Mouse (Mus musculus): ENCODE results near the gene Tubb5. TPM values are rescaled to one million over a fixed set of nuclear protein-coding genes. Genes with fewer than 3 reads are reported as not detected.

Tubb5 gene
- polyA plus RNA-seq, 1 experiment from 2014 or later = 1,706 TPM

DNA sequence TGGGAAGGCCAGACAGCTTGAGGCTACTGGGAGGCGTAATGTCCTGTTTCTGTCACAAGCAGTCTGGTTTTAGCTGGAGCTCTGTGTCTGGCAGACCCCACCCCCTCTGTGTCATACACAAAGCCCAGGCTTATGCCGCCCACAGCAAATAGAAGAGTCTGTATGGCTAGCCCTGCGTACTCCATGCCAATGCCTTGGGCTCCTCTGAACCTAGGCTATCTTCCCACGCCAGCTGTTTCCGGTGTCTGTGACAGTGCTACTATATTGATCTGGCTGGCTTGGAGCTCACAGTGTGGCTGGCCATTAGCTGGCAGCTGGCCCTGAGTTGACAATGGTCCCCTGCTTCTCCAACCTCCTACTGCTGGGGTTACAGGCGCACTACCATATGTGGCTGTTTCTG is 54.2 kb downstream of the Tubb5 start:
- H3K27me3 ChIP-seq = no peaks in the 10 kb centered on the region
- WGBS = 69% methylated on average over 6 of the region's 6 CpGs
- ATAC-seq (ENCODE audit: low FRiP score, low read depth) = peak; percentile 66; the same call in 1 of the 2 replicates
- H3K9ac ChIP-seq = no peak overlapping the region
- no peaks in the 10 kb centered on the region for H3K36me3 ChIP-seq
- no peak overlapping the region for H3K4me3 ChIP-seq
- no peak overlapping the region for H3K4me2 ChIP-seq
- no peak overlapping the region for H3K27ac ChIP-seq (replicated peaks)
- no peaks in the 10 kb centered on the region for H3K4me1 ChIP-seq (replicated peaks)
- H3K9me3 ChIP-seq = no peaks in the 10 kb centered on the region

Small RNAs within 50 kb of the gene (microRNA-seq; reads per million reads assigned to microRNA genes)
- not detected for gene Gm28033

Other genes starting within 250 kb of the Tubb5 start
- gene Sfta2, start 236.8 kb downstream of the Tubb5 start, polyA plus RNA-seq (2015; fragmentation: Nextera tagmentation; extraction: Ambion mirVana) = 0.44 and 0.59 TPM in 2 replicates
- not detected in 2 replicates for gene Gm9573, start 211.7 kb downstream of the Tubb5 start, polyA plus RNA-seq (2015; fragmentation: Nextera tagmentation; extraction: Ambion mirVana)
- 0.17 TPM in 1 of 2 replicates, not detected in the other for gene Mucl3, start 194.6 kb downstream of the Tubb5 start, polyA plus RNA-seq (2015; fragmentation: Nextera tagmentation; extraction: Ambion mirVana)
- gene Vars2, start 170.7 kb downstream of the Tubb5 start, polyA plus RNA-seq (2015; fragmentation: Nextera tagmentation; extraction: Ambion mirVana) = 15.9 and 17.8 TPM in 2 replicates
- gene Gtf2h4, start 164.6 kb downstream of the Tubb5 start, polyA plus RNA-seq (2015; fragmentation: Nextera tagmentation; extraction: Ambion mirVana) = 23.7 and 24.8 TPM in 2 replicates
- gene Ddr1, start 133.7 kb downstream of the Tubb5 start, polyA plus RNA-seq (2015; fragmentation: Nextera tagmentation; extraction: Ambion mirVana) = 106 and 110 TPM in 2 replicates
- gene Ier3, start 16.6 kb downstream of the Tubb5 start, polyA plus RNA-seq (2015; fragmentation: Nextera tagmentation; extraction: Ambion mirVana) = 12.7 and 16.3 TPM in 2 replicates
- gene Flot1, start 15.1 kb downstream of the Tubb5 start, polyA plus RNA-seq (2015; fragmentation: Nextera tagmentation; extraction: Ambion mirVana) = 111 and 116 TPM in 2 replicates
- 10.0 and 10.5 TPM in 2 replicates for gene Mdc1, start 3.2 kb upstream of the Tubb5 start, polyA plus RNA-seq (2015; fragmentation: Nextera tagmentation; extraction: Ambion mirVana)
- 22.1 and 22.6 TPM in 2 replicates for gene Nrm, start 23.0 kb upstream of the Tubb5 start, polyA plus RNA-seq (2015; fragmentation: Nextera tagmentation; extraction: Ambion mirVana)
- gene Ppp1r18, start 27.3 kb upstream of the Tubb5 start, polyA plus RNA-seq (2015; fragmentation: Nextera tagmentation; extraction: Ambion mirVana) = 21.1 and 24.7 TPM in 2 replicates
- 30.8 and 32.4 TPM in 2 replicates for gene Dhx16, start 41.5 kb upstream of the Tubb5 start, polyA plus RNA-seq (2015; fragmentation: Nextera tagmentation; extraction: Ambion mirVana)
- 63.7 and 68.6 TPM in 2 replicates for gene 2310061I04Rik, start 59.1 kb upstream of the Tubb5 start, polyA plus RNA-seq (2015; fragmentation: Nextera tagmentation; extraction: Ambion mirVana)
- 343 and 422 TPM in 2 replicates for gene Atat1, start 71.8 kb upstream of the Tubb5 start, polyA plus RNA-seq (2015; fragmentation: Nextera tagmentation; extraction: Ambion mirVana)
- 57.0 and 59.1 TPM in 2 replicates for gene Mrps18b, start 78.1 kb upstream of the Tubb5 start, polyA plus RNA-seq (2015; fragmentation: Nextera tagmentation; extraction: Ambion mirVana)
- 41.1 and 43.0 TPM in 2 replicates for gene Ppp1r10, start 78.1 kb upstream of the Tubb5 start, polyA plus RNA-seq (2015; fragmentation: Nextera tagmentation; extraction: Ambion mirVana)
- gene Abcf1, start 131.5 kb upstream of the Tubb5 start, polyA plus RNA-seq (2015; fragmentation: Nextera tagmentation; extraction: Ambion mirVana) = 76.1 and 81.0 TPM in 2 replicates
- 62.7 and 65.5 TPM in 2 replicates for gene Gnl1, start 141.5 kb upstream of the Tubb5 start, polyA plus RNA-seq (2015; fragmentation: Nextera tagmentation; extraction: Ambion mirVana)
- 89.0 and 92.9 TPM in 2 replicates for gene Prr3, start 141.9 kb upstream of the Tubb5 start, polyA plus RNA-seq (2015; fragmentation: Nextera tagmentation; extraction: Ambion mirVana)
- 9.0 and 9.9 TPM in 2 replicates for gene H2-T24, start 182.3 kb upstream of the Tubb5 start, polyA plus RNA-seq (2015; fragmentation: Nextera tagmentation; extraction: Ambion mirVana)
- gene H2-T23, start 194.5 kb upstream of the Tubb5 start, polyA plus RNA-seq (2015; fragmentation: Nextera tagmentation; extraction: Ambion mirVana) = 4.8 and 6.6 TPM in 2 replicates
- gene H2-T22, start 204.4 kb upstream of the Tubb5 start, polyA plus RNA-seq (2015; fragmentation: Nextera tagmentation; extraction: Ambion mirVana) = 7.4 and 7.9 TPM in 2 replicates
- gene Gm6034, start 204.7 kb upstream of the Tubb5 start, polyA plus RNA-seq (2015; fragmentation: Nextera tagmentation; extraction: Ambion mirVana) = not detected in 2 replicates
- not detected in 2 replicates for gene Gm11127, start 220.1 kb upstream of the Tubb5 start, polyA plus RNA-seq (2015; fragmentation: Nextera tagmentation; extraction: Ambion mirVana)